Mouse (Mus musculus): ENCODE data around the gene Agmat.
"Not testable (repeated sequence)": the region's sequence is repeated elsewhere in the genome, so short reads cannot be mapped to it uniquely, and the experiment has no call there.

Gene Agmat

DNA sequence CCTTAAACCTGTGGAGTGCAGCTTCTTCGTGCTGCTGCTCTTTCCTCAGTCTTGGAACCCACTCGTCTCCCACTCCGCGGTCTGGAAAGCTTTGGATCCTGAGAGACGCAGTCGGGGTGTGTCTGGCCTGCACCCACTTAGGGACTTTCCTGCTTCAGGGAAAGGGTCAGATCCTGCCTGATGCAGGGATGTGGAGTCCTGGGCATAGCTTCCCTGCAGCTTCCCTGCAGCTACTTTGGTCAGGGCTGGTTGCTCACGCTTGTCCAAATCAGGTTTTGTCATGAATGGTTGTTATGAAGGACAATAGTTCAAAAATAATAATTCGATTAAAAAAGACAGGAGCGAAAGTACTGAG, 11.3 kb upstream of the Agmat start:
- DNase-seq (ENCODE audit: low spot score in 2 of 2) = no peak

- no peak for DNase-seq (ENCODE audit: low spot score in 2 of 2)
Measured at GRCm38 (mm10) chr4:141736856-141737255, 9.6 kb upstream of the Agmat start.

DNA sequence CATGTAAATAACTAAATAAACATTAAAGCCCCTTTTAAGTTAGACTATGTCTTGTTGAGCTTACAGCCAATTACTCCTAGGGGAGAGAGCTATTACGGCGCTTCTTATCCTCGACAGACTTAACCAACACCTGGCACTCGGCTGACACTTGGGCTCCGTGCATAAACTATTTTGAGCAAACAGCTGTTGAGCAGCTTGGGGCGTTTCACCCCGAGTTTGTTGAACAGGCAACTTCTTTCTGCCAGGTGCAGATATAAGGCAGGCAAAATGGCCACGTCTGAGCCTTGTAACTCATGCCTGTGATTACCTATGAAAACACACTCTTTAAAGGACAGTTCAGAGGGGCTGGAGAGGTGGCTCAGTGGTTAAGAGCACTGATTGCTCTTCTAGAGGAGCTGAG, 8.5 kb upstream of the Agmat start:
- DNase-seq (ENCODE audit: low spot score in 2 of 2) = no peak

- no peak for DNase-seq (ENCODE audit: low spot score in 2 of 2)
Measured at GRCm38 (mm10) chr4:141741856-141742255, 4.6 kb upstream of the Agmat start.

GRCm38 (mm10) chr4:141742381-141742780, 4.1 kb upstream of the Agmat start:
- no peak for DNase-seq (ENCODE audit: low spot score in 2 of 2)

GRCm38 (mm10) chr4:141749557-141749956, 3.1 kb downstream of the Agmat start:
- DNase-seq (ENCODE audit: low spot score in 2 of 2) = no peak

- no peak for DNase-seq (ENCODE audit: low spot score in 2 of 2)
Measured at GRCm38 (mm10) chr4:141750826-141751225, 4.4 kb downstream of the Agmat start.

DNA sequence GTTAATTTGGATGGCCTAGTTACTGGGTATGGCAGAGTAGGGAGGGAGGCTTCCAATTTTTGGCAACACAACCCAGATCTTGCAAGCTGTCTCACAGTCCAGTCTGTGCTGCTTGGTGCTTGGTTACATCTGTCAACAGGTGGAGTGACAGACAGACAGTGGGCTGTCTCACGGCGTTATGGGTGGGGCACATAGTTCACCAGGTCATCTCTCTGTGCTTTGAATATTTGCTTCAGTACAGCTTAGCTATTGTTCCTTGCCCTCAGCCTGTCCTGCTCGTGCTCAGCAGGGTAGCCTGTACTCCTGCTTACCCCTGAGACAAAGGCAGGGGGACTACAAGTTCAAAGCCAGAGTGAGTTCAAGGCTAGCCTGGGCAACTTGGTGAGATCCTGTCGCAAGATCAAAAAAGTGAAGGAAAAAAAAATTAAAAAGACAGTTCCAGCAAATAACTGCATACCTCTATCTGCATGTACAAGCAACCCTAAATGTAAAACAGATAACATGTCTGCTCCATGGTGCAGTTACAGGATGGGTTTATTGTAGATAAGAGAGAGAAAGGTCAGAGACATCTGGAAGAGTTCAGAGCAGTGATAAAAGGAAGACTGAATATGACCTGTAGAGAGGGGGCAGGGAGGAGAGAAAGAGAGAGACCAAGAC, 5.1 kb downstream of the Agmat start:
- DNase-seq (ENCODE audit: low spot score in 2 of 2) = no peak

DNA sequence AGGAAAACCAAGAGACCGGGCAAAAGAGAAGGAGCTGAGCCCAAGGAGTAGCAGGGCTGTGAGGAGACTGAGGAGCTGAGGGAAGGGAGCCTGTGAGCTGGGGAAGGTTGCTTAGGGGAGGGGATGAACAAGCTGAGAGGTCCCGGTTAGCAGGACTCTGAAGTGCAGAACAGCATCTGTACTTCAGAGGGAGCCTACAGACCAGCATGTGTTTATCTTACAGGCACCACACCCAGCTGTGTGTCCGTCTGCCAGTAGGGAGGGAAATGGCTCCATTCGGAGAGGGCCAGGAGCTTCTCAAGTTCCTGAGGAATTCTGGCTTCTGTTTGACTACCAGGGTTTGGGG, 5.6 kb downstream of the Agmat start:
- DNase-seq (ENCODE audit: low spot score in 2 of 2) = no peak

DNA sequence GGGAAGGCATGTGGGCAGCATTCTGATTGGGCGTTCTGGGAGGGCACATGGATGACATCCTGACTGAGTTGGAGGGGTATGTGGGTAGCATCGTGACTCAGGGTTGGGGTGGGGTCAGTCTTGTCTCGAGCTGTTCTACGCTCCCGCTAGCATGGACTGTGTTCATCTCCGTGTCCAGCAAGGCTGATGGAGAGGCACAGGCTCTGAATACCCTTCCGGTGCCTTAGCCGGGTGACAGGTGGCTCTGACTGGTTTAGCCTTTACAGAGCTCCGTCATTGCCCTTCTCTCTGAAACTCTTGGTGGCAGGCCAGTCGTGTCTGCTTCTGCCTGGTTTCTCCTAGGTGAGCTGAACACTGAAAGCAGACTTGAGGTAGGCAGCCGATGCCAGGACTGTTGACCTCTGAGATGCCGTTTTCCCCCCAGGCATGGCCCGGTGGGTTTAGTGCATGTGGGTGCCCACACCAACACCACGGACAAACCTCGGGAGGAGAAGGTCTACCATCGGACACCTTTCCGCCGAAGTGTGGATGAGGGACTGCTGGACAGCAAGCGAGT, 9.0 kb downstream of the Agmat start:
- DNase-seq (ENCODE audit: low spot score in 2 of 2) = no peak

DNA sequence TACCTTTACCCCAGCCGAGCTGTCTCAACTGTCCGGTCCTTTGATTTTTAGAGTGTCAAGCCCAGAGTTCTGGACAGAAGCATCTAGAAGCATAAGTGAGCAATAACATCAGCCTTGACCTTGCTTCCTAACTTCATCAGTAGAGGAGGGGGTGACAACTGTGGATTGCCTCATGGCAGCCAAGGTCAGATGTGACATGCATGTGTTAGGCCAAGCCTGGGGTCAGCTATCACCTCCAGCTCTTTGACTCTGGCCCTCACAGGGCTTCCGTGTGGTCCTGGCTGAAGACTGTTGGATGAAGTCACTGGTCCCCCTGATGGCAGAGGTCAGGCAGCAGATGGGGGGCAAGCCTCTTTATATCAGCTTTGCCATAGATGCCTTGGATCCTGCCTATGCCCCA, 10.7 kb downstream of the Agmat start:
- DNase-seq (ENCODE audit: low spot score in 2 of 2) = no peak

- no peak for DNase-seq (ENCODE audit: low spot score in 2 of 2)
Measured at GRCm38 (mm10) chr4:141758874-141759542, 12.5 kb downstream of the Agmat start.

GRCm38 (mm10) chr4:141760942-141761341, 14.5 kb downstream of the Agmat start:
- DNase-seq (ENCODE audit: low spot score in 2 of 2) = no peak

DNA sequence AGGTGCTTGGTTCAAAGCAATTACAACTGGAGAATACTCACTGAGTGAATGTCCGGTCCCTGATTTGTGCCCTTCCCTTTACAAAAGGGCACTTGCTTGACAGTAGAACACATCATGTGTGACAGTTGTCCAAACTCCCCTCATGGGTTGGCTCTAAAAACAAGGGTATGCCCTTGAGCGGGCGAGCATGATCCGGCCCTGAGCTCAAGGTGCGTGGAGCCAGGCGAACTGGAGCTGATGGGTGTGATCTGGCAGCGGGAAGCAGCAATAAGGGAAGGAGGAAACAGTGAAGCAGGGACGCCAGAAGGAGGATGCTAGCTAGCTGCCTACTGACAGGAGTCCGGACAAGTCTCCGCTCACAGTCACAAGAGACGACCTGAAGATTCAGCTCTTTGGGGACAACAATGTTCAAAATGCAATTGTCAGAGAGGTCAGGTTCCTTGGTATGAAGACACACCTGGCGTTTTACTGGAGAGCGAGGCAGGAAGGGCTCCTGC, 15.7 kb downstream of the Agmat start:
- DNase-seq (ENCODE audit: low spot score in 2 of 2) = no peak

DNA sequence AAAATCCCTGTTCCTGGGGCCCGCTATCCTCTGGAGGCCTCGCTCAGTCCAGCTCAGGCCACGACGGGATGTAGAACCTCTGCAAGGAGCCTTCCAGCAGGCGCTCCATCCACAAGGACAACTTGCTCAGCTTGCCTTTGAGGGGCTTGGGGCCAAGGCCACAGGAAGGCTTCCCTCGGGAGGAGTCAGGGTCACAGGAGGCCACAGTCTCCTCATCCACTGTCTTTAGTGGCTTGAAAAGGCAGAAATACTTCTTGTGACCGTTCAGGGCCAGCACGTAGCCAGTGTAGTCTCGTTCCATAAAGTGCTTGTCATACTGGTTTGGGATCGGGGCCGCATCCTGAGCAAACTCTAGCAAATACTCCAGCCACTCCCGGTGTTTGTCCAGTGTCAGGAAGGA, 17.0 kb downstream of the Agmat start:
- DNase-seq (ENCODE audit: low spot score in 2 of 2) = no peak

DNA sequence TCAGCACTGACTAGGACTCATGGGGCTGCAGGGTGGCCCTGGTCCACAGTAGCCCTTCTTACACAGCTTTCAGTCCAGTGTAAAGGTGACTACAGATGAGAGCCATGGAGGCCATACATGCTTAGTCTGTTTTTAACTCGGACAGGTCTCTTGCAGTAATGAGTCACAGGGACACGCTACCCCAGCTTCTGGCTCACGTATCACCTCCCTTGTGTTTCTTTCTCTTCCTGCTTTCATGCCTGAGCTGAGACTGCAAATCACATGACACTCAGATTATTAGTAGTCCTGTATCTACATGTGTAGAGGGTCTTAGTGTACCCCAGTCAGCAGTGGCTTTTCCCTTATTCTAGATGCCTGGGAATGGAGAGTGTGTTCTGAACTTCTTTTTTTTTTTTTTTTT, 18.5 kb downstream of the Agmat start:
- DNase-seq (ENCODE audit: low spot score in 2 of 2) = no peak

DNA sequence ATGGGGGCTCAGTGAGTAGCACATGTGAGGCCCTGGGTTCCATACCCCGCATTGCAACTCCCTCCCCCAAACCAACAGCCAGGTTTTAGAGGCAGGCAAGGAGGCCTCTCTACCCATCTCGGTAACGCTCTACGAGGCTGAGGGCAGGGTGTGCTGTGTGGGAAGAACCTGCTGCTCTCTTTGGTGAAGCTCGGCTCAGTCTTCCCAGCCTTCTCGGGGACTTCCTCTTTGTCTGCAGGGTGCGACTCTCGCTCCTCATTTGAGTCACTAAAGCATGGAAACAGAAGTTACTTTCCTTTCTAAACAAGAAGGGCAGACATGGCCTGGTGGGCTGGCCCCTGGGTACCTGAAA, 19.8 kb downstream of the Agmat start:
- no peak for DNase-seq (ENCODE audit: low spot score in 2 of 2)

DNA sequence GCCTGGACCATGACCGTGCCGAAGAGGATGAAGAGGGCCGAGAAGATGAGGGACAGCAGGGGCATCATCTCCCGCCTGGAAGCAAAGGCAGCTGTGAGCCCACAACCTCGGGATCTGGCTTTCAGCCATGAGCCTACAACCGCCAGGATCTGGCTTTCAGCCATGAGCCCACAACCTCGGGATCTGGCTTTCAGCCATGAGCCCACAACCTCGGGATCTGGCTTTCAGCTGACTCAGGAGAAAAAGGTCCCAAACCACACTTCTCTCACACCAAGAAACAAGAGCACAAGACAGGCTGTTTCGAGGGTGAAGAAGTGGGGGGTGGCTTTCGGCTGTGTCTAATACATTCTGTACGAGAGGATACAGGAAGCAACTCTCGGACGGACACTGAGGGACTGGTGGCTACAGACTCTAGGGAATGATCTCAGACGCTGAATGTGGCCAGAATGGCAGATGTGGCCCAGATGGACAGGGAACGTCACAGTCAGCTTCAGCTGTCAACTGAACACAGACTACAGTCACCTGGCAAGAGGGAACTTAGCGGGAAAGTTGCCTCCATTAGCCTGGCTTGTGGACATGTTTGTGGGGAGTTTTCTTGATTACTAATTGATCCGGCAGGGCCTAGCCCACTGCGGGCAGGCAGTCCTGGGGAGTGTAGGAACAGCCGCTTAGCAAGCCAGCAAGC, 20.3 kb downstream of the Agmat start:
- DNase-seq (ENCODE audit: low spot score in 2 of 2) = no peak

DNA sequence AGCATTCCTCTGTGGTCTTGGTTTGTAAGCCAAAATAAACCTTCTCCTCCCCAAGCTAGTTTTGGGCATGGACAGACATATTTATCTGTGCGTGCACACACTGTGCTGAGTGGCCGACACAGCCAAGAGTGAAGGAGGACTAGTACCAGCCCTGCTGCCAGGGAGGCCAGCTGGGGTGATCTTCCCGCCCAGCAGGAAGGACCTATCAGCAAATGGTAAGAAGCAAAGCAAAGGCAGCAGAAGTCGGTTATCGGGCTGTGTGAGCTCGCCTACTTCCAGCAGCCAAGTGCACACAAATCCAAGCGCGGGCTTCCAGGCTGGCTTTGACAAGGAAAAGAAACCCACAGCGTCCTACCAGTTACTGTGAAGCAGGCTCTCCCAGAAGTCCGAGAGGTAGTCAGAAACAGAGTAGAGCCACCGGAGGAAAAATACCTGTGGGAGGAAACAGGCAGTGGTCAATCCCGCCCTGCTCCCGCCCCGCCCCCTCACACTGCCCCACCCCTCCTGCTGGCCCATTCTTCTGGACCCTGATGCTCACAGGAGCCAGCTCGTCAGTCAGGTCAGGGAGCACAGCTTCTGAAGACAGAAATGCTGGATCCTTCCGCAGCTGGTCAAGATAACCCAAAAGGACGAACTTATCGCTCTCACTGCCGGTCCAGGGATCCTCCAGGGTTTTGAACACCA, 21.0 kb downstream of the Agmat start:
- DNase-seq (ENCODE audit: low spot score in 2 of 2) = no peak

DNA sequence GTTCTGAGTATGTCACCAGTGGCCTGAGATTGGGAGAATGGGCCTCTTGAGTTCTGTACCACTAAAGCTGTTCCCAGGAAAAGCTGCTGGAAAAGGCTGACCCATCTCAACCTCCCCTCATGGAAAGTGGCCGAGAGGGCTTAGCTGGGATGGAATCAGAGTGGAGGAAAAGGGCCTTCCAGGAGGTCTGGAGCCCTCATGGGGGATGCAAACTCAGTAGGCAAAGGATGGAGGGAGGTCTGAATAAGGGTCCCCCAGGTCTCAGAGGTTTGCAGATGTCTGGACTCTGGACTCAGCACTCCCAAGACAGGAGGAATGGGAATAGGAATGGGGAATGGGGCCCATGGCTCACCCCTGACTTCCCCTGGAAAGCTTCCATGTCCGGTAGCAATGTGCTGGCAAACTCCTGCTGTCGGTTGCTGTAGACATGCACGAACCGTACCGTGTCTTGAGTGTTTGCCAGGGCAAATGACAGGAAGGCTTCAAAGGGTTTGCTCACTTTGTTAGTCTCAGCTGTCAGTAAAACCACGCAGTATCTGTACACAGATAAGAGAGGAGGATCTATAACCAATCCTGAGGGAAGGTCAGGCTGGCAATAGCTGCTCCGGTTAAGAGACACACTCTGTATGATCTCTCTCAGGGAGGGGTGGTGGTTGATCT, 23.2 kb downstream of the Agmat start:
- no peak for DNase-seq (ENCODE audit: low spot score in 2 of 2)

GRCm38 (mm10) chr4:141771823-141772222, 25.4 kb downstream of the Agmat start:
- DNase-seq (ENCODE audit: low spot score in 2 of 2) = no peak

- DNase-seq (ENCODE audit: low spot score in 2 of 2) = not testable (repeated sequence)
Measured at GRCm38 (mm10) chr4:141773019-141773418, 26.5 kb downstream of the Agmat start.

Measured in right cerebral cortex, postnatal 36 days (tissue).